Mouse (Mus musculus) neural tube, embryonic 15.5 days (tissue): ENCODE results near the gene Bmf. TPM values are rescaled to one million over a fixed set of nuclear protein-coding genes. Genes with fewer than 3 reads are reported as not detected.

ENCODE experiments used
- ATAC-seq: fragments of 200-750 bp; cut with Nextera tagmentation; 2 replicates; pipeline ENCODE4 v1.8.0; 2017; ENCODE audit warnings: mild to moderate bottlenecking, moderate TSS enrichment, moderate library complexity; ENCODE audit not compliant: low FRiP score
- H3K27ac ChIP-seq: fragments of 300-500 bp; sonication (generic); replicated peaks from 2 replicates; pipeline ENCODE4 v1.5.1; 2015; ENCODE audit warnings: mild to moderate bottlenecking, inconsistent platforms
- H3K27me3 ChIP-seq: fragments of 300-500 bp; sonication (generic); replicated peaks from 2 replicates; pipeline ENCODE4 v1.6.1; 2015; ENCODE audit warnings: inconsistent platforms
- H3K36me3 ChIP-seq: fragments of 300-500 bp; sonication (generic); 2 replicates; pipeline ENCODE4 v1.6.1; 2015; ENCODE audit warnings: inconsistent platforms
- H3K4me1 ChIP-seq: fragments of 300-500 bp; sonication (generic); 2 replicates; pipeline ENCODE4 v1.6.1; 2015; ENCODE audit warnings: inconsistent platforms
- H3K4me2 ChIP-seq: fragments of 300-500 bp; sonication (generic); 2 replicates; pipeline ENCODE4 v1.6.1; 2015; ENCODE audit warnings: inconsistent platforms, mild to moderate bottlenecking, moderate library complexity
- H3K4me3 ChIP-seq: fragments of 300-500 bp; sonication (generic); replicated peaks from 2 replicates; pipeline ENCODE4 v1.5.1; 2015; ENCODE audit warnings: mild to moderate bottlenecking, inconsistent platforms
- H3K9ac ChIP-seq: fragments of 300-500 bp; sonication (generic); replicated peaks from 2 replicates; pipeline ENCODE4 v1.6.1; 2015; ENCODE audit warnings: mild to moderate bottlenecking, inconsistent platforms
- H3K9me3 ChIP-seq: fragments of 300-500 bp; sonication (generic); replicated peaks from 2 replicates; pipeline ENCODE4 v1.6.1; 2016; ENCODE audit warnings: inconsistent platforms
- WGBS: fragments of 180-500 bp; shearing (Covaris S2); methylation state at CpG from one replicate; pipeline ENCODE4 v1.1.7; 2015; ENCODE audit warnings: mixed read lengths; 5-methylcytosine and 5-hydroxymethylcytosine counted together
- polyA plus RNA-seq: library from polyadenylated mRNA; unstranded; fragments of >200 nt; fragmentation: Nextera tagmentation; extraction: Ambion mirVana; gene quantifications from 2 replicates; pipeline ENCODE4 v1.2.1, GENCODE M21; 2015

The Bmf gene
- polyA plus RNA-seq, 1 experiment from 2014 or later = 2.0 TPM

- peak; percentile 9; the same call in 1 of the 2 replicates for ATAC-seq
- Histone ChIP-seq H3K36me3 (no peaks in the 10 kb centered on the region), H3K9ac (no peak overlapping the region), H3K4me3 (no peak overlapping the region), H3K9me3 (no peaks in the 10 kb centered on the region), H3K4me2 (no peak overlapping the region), H3K4me1 (peaks cover 55% of the 10 kb centered on the region), H3K27ac (0 out of 2 replicates have a peak overlapping the region, but pooled peaks have one; percentile 23), H3K27me3 (no peaks in the 10 kb centered on the region)
- 8% methylated on average over 7 of the region's 7 CpGs for WGBS
Measured at GRCm38 (mm10) chr2:118529466-118530181, 19.9 kb downstream of the Bmf start.

- WGBS = 90% methylated on average over 5 of the region's 5 CpGs
- ATAC-seq = no peak
- Histone ChIP-seq H3K27me3 (no peaks in the 10 kb centered on the region), H3K4me2 (no peak overlapping the region), H3K9ac (no peak overlapping the region), H3K4me1 (peaks cover 27% of the 10 kb centered on the region), H3K36me3 (no peaks in the 10 kb centered on the region), H3K27ac (no peak overlapping the region), H3K4me3 (no peak overlapping the region), H3K9me3 (no peaks in the 10 kb centered on the region)
Measured at GRCm38 (mm10) chr2:118526545-118526944, 22.9 kb downstream of the Bmf start.

- whole genome bisulfite sequencing = 86% methylated on average over 3 of the region's 3 CpGs
- Histone ChIP-seq H3K4me2 (no peak overlapping the region), H3K27me3 (no peaks in the 10 kb centered on the region), H3K9me3 (no peaks in the 10 kb centered on the region), H3K36me3 (no peaks in the 10 kb centered on the region), H3K9ac (no peak overlapping the region), H3K4me3 (no peak overlapping the region), H3K4me1 (peaks cover 19% of the 10 kb centered on the region), H3K27ac (no peak overlapping the region)
- no peak for ATAC-seq
Measured at GRCm38 (mm10) chr2:118524811-118525210, 24.7 kb downstream of the Bmf start.

GRCm38 (mm10) chr2:118523163-118523730 lies 26.2 kb downstream of the Bmf start:
- Histone ChIP-seq H3K9ac (no peak overlapping the region), H3K27me3 (no peaks in the 10 kb centered on the region), H3K4me2 (no peak overlapping the region), H3K36me3 (no peaks in the 10 kb centered on the region), H3K4me1 (peaks cover 10% of the 10 kb centered on the region), H3K4me3 (no peak overlapping the region), H3K27ac (no peak overlapping the region), H3K9me3 (no peaks in the 10 kb centered on the region)
- no peak for ATAC-seq
- WGBS = 71% methylated on average over 5 of the region's 5 CpGs

- no peak overlapping the region for H3K4me3 ChIP-seq
- peaks cover 10% of the 10 kb centered on the region for H3K4me1 ChIP-seq
- no peaks in the 10 kb centered on the region for H3K36me3 ChIP-seq
- no peak overlapping the region for H3K4me2 ChIP-seq
- no peaks in the 10 kb centered on the region for H3K27me3 ChIP-seq
- no peak for ATAC-seq
- no peak overlapping the region for H3K27ac ChIP-seq
- no peaks in the 10 kb centered on the region for H3K9me3 ChIP-seq
- WGBS = 33% methylated on average over 2 of the region's 2 CpGs
- H3K9ac ChIP-seq = no peak overlapping the region
Measured at GRCm38 (mm10) chr2:118522265-118522664, 27.2 kb downstream of the Bmf start.

- peak overlapping the region; percentile 62 for H3K27ac ChIP-seq
- 44% methylated on average over 9 of the region's 9 CpGs for WGBS
- peak; percentile 86 for ATAC-seq
Measured at GRCm38 (mm10) chr2:118520042-118520933, 29.2 kb downstream of the Bmf start.

GRCm38 (mm10) chr2:118512418-118513377 lies 36.8 kb downstream of the Bmf start:
- peaks cover 8% of the 10 kb centered on the region; the same call in 1 of the 2 replicates for H3K27me3 ChIP-seq
- H3K4me3 ChIP-seq = no peak overlapping the region
- H3K36me3 ChIP-seq = no peaks in the 10 kb centered on the region
- no peak for ATAC-seq
- peaks cover 16% of the 10 kb centered on the region for H3K4me1 ChIP-seq
- H3K9me3 ChIP-seq = no peaks in the 10 kb centered on the region
- H3K27ac ChIP-seq = no peak overlapping the region
- 80% methylated on average over 16 of the region's 16 CpGs for WGBS
- H3K9ac ChIP-seq = no peak overlapping the region
- H3K4me2 ChIP-seq = no peak overlapping the region

More at GRCm38 (mm10) chr2:118520042-118520933, 29.2 kb downstream of the Bmf start:
- no peaks in the 10 kb centered on the region for H3K27me3 ChIP-seq
- no peak overlapping the region for H3K4me3 ChIP-seq
- H3K9ac ChIP-seq = no peak overlapping the region
- no peaks in the 10 kb centered on the region for H3K36me3 ChIP-seq
- H3K4me1 ChIP-seq = peaks cover 10% of the 10 kb centered on the region
- H3K9me3 ChIP-seq = no peaks in the 10 kb centered on the region
- no peak overlapping the region for H3K4me2 ChIP-seq

GRCm38 (mm10) chr2:118511779-118512417 lies 37.6 kb downstream of the Bmf start:
- 65% methylated on average over 11 of the region's 11 CpGs for WGBS

GRCm38 (mm10) chr2:118510447-118511310 lies 38.8 kb downstream of the Bmf start:
- ATAC-seq = peak; percentile 91
- H3K36me3 ChIP-seq = no peaks in the 10 kb centered on the region
- no peak overlapping the region for H3K4me3 ChIP-seq
- peaks cover 16% of the 10 kb centered on the region for H3K4me1 ChIP-seq
- WGBS = 31% methylated on average over 29 of the region's 29 CpGs
- H3K27me3 ChIP-seq = peaks cover 8% of the 10 kb centered on the region; the same call in 1 of the 2 replicates
- H3K27ac ChIP-seq = peak overlapping the region; percentile 60
- no peak overlapping the region for H3K9ac ChIP-seq
- H3K9me3 ChIP-seq = no peaks in the 10 kb centered on the region
- no peak overlapping the region for H3K4me2 ChIP-seq

More at GRCm38 (mm10) chr2:118511779-118512417, 37.6 kb downstream of the Bmf start:
- no peaks in the 10 kb centered on the region for H3K36me3 ChIP-seq
- H3K27me3 ChIP-seq = peaks cover 8% of the 10 kb centered on the region; the same call in 1 of the 2 replicates
- no peak overlapping the region for H3K4me2 ChIP-seq
- H3K9me3 ChIP-seq = no peaks in the 10 kb centered on the region
- H3K4me3 ChIP-seq = no peak overlapping the region
- no peak overlapping the region; the same call in 1 of the 2 replicates for H3K27ac ChIP-seq
- no peak overlapping the region for H3K9ac ChIP-seq
- ATAC-seq = no peak
- peaks cover 16% of the 10 kb centered on the region for H3K4me1 ChIP-seq
